Mouse (Mus musculus): ENCODE measurements around the gene Cela2a. TPM values are rescaled to one million over a fixed set of nuclear protein-coding genes. Genes with fewer than 3 reads are reported as not detected.
A peak's percentile ranks its signal among the peaks of the same experiment; 100 is the strongest.

Cela2a gene
- polyA plus RNA-seq, 1 experiment from 2014 or later: not detected

DNA sequence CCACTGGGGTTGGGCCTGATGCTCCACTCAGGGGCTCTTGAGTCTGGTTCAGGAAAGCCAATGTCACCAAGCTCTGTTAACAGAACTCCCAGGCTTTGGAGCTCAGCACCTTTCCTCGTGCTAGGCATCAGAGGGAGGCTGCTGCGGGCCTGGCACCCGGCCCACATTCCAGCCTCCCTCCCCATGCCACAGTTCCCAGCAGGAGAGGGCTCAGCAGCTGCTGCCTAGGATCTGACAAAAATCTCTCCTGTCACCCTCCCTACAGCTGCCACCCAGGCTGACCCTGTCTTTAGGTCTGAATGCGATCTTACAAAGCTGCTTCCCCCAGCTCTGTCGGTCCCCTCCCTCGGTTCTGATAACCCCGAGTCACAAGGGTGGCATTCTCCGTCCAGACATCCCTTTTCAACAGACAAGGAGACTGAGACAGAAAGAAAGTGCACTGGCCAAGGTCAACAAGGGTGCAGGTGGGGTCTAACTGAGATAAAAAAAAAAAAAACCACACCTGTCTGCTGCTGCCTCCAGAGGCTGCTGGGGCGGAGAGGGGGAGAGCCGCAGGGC, 41.1 kb upstream of the Cela2a start:
- Histone ChIP-seq H3K27ac (peak overlapping the region; percentile 48; the same call in 1 of the 2 replicates), H3K9me3 (no peaks in the 10 kb centered on the region), H3K4me1 (peaks cover 22% of the 10 kb centered on the region), H3K27me3 (ENCODE audit: poor library complexity, severe bottlenecking) (peaks cover 4% of the 10 kb centered on the region; the same call in 1 of the 2 replicates), H3K4me3 (no peak overlapping the region), H3K36me3 (replicated peaks) (peaks cover 8% of the 10 kb centered on the region; the same call in 1 of the 2 replicates)
- DNase-seq (ENCODE audit: extremely low spot score, low spot score): no peak
- WGBS: 37% methylated on average over 10 of the region's 10 CpGs

DNA sequence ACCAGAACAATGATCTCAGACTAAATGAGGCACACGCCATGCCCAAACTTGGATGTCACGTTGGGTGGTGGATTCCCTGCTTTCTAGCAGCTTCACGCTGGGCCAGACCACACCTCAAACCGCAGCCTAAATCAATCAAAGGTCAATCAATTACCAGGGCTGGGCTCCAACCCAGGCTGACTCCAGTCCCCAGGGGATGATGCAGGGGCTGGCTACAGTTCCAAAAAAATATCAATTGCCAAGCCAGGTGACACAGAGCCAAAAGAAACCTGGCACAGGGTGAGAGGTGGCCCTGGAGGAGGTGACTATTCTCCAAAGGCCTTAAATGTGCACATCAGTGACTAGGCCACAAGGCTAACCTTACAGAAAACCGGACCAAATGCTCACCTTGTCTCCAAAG, 39.6 kb upstream of the Cela2a start:
- H3K9me3 ChIP-seq: no peaks in the 10 kb centered on the region
- no peak overlapping the region for H3K27ac ChIP-seq
- H3K4me3 ChIP-seq: no peak overlapping the region
- DNase-seq (ENCODE audit: extremely low spot score, low spot score): no peak
- 91% methylated on average over 5 of the region's 5 CpGs for WGBS
- peaks cover 17% of the 10 kb centered on the region for H3K4me1 ChIP-seq
- H3K27me3 ChIP-seq (ENCODE audit: poor library complexity, severe bottlenecking): no peaks in the 10 kb centered on the region
- H3K36me3 ChIP-seq (replicated peaks): peaks cover 18% of the 10 kb centered on the region

DNA sequence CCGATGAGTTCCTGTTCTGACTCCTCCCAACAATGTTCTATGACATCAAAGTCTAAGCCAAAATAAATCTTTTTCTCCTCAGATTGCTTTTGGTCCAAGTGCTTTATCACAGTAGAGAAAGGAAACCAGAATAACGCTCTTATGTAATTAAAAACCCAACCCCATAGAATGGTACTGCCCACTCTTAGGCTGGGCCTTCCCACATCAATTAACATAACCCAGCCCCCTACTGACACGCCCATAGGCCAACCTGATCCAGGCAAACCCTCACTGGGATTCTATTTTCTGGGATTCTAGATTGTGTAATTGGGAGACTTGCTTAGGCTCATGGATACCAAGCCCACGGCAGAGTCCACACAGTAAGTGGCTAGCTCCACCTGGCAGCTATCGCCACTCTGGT, 39.0 kb upstream of the Cela2a start:
- DNase-seq (ENCODE audit: extremely low spot score, low spot score): no peak
- Histone ChIP-seq H3K36me3 (replicated peaks) (peaks cover 23% of the 10 kb centered on the region), H3K4me3 (no peak overlapping the region), H3K4me1 (peaks cover 16% of the 10 kb centered on the region), H3K27ac (no peak overlapping the region), H3K27me3 (ENCODE audit: poor library complexity, severe bottlenecking) (no peaks in the 10 kb centered on the region), H3K9me3 (no peaks in the 10 kb centered on the region)
- 92% methylated on average over 5 of the region's 5 CpGs for WGBS

DNA sequence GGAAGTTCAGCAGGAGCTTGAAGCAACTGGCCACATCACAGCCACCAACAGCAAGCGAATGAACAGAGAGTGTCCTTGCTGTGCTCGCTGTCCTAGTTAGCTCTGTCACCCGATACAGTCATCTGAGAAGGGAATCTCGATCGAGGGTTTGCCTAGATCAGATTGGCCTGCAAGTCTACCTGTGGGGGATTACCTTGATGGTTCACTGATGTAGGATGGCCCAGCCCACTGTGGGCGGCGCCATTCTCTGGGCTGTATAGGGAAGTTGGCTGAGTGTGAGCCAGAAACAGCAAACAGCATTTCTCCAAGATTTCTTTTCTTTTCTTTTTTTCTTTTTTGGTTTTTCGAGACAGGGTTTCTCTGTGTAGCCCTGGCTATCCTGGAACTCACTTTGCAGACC, 38.5 kb upstream of the Cela2a start:
- WGBS: 95% methylated on average over 8 of the region's 8 CpGs
- Histone ChIP-seq H3K9me3 (no peaks in the 10 kb centered on the region), H3K4me1 (peaks cover 16% of the 10 kb centered on the region), H3K4me3 (no peak overlapping the region), H3K36me3 (replicated peaks) (peaks cover 28% of the 10 kb centered on the region), H3K27me3 (ENCODE audit: poor library complexity, severe bottlenecking) (no peaks in the 10 kb centered on the region), H3K27ac (no peak overlapping the region)
- no peak for DNase-seq (ENCODE audit: extremely low spot score, low spot score)

DNA sequence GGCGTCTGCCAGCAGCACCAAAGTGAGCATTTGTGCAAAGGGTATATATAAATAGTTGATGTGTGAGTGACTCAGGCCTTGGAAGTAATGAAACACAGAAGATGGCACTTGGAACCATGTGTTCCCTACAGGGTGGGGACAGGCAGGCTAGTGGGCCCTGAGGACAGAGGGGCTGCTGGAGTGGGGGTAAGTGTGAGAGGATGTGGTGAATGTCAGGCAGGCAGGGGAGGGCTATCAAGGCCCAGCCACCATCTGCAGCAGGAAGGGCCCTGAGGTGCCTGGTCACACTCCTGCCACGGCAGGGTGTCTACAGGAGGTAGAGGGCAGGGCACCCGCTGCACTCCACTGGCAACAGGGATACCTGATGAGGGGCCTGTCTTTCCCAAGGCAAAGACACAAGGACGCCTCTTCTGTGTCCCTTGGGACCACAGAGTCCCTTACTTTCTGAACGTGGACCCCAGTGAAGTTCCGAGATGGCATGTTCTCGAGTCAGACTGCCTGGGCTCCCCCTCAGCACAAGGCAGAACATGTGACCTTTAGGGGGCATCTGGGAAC, 37.8 kb upstream of the Cela2a start:
- H3K4me3 ChIP-seq: no peak overlapping the region
- H3K36me3 ChIP-seq (replicated peaks): peaks cover 35% of the 10 kb centered on the region
- no peak overlapping the region for H3K27ac ChIP-seq
- 89% methylated on average over 7 of the region's 7 CpGs for WGBS
- DNase-seq (ENCODE audit: extremely low spot score, low spot score): no peak
- peaks cover 16% of the 10 kb centered on the region for H3K4me1 ChIP-seq
- no peaks in the 10 kb centered on the region for H3K9me3 ChIP-seq
- H3K27me3 ChIP-seq (ENCODE audit: poor library complexity, severe bottlenecking): no peaks in the 10 kb centered on the region

DNA sequence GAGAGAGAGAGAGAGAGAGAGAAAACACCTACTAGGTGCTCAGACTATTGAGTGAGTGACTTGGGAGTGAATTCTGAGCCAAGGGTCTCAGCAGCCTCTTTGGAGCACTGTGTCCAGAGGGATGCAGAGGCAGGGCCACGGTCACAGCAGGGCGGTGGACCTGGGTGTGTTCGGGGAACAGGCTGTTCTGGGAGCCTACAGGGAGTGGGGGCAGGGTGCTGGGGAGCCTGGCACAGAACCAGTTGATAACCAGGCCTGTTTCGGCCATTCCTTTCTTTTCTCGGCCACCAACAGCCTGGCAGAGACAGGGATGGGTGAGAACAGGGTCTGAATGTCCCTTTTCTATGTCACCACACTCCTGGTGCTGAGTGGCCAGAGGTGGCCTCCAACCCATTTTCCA, 36.9 kb upstream of the Cela2a start:
- Histone ChIP-seq H3K9me3 (no peaks in the 10 kb centered on the region), H3K4me1 (peaks cover 13% of the 10 kb centered on the region), H3K27ac (no peak overlapping the region), H3K4me3 (no peak overlapping the region), H3K36me3 (replicated peaks) (peaks cover 37% of the 10 kb centered on the region), H3K27me3 (ENCODE audit: poor library complexity, severe bottlenecking) (no peaks in the 10 kb centered on the region)
- DNase-seq (ENCODE audit: extremely low spot score, low spot score): no peak
- WGBS: 81% methylated on average over 5 of the region's 5 CpGs

DNA sequence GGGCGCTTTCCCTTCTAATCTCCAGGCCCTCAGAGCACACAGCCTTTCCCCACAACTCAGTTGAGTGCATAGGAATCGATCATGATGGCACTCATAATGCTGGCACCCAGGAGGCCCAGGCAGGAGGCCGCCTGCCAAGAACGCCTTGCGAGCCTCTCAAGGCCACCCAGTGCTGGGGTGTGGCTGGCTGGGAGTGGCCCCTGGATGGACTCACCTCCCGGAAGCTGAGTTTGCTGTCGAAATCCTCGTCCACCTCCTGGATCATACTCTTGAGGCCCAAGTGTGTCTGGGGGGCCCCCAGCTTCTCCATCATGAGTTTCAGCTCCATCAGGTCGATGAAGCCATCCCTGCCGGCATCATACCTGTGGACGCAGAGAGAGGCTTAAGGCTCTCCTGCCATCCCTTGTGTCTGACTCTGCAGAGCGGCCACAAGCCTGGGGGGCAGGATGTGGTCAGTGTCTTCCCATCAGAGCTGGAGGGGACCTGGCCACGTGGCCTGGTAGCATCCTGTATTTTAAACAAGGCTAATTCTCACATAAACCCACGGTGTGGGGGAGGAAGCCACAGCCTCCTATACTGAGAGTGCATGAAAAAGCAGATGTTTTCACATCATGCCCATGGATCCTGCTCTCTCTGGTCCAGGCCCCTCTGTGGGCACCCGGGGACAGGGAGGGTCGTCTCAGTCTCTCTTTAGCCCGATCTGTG, 35.8 kb upstream of the Cela2a start:
- no peak for DNase-seq (ENCODE audit: extremely low spot score, low spot score)
- peaks cover 6% of the 10 kb centered on the region for H3K4me1 ChIP-seq
- H3K27ac ChIP-seq: peak overlapping the region; percentile 25; the same call in 1 of the 2 replicates
- no peak overlapping the region for H3K4me3 ChIP-seq
- no peaks in the 10 kb centered on the region for H3K9me3 ChIP-seq
- no peaks in the 10 kb centered on the region for H3K27me3 ChIP-seq (ENCODE audit: poor library complexity, severe bottlenecking)
- WGBS: 94% methylated on average over 17 of the region's 17 CpGs
- H3K36me3 ChIP-seq (replicated peaks): peaks cover 37% of the 10 kb centered on the region

DNA sequence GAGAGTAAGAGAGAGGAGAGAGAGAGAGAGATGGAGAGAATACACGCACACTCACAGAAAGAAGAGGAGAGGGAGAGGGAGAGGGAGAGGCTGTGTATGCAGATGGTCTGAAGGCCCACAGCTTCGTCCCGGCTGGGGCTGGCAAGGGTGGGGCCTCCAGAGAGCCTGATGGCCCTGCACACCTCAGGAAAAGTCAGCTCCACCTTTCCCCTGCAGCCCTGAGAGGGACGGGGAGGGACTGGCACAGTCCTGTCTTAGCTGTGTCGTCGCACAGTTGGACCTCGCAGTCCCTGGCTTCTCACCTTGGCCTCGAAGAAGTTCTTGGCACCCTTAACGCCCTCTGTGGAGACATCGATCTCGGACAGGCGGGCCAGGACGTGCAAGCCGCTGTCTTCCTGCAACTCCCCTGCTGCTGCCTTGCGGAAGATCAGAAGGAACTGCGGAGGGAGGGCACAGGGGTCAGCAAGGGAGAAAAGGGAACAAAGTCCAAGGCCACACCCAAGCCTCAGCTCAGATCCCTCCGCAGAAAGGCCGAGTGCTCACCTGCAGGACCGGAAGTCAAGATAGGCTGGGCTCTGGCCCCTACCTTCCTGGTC, 34.4 kb upstream of the Cela2a start:
- H3K27ac ChIP-seq: no peak overlapping the region
- H3K9me3 ChIP-seq: no peaks in the 10 kb centered on the region
- WGBS: 77% methylated on average over 19 of the region's 19 CpGs
- peaks cover 35% of the 10 kb centered on the region for H3K36me3 ChIP-seq (replicated peaks)
- no peak for DNase-seq (ENCODE audit: extremely low spot score, low spot score)
- H3K4me3 ChIP-seq: no peak overlapping the region
- H3K27me3 ChIP-seq (ENCODE audit: poor library complexity, severe bottlenecking): no peaks in the 10 kb centered on the region
- 0 out of 2 replicates have a peak, but pooled peaks cover 5% of the 10 kb centered on the region for H3K4me1 ChIP-seq

DNA sequence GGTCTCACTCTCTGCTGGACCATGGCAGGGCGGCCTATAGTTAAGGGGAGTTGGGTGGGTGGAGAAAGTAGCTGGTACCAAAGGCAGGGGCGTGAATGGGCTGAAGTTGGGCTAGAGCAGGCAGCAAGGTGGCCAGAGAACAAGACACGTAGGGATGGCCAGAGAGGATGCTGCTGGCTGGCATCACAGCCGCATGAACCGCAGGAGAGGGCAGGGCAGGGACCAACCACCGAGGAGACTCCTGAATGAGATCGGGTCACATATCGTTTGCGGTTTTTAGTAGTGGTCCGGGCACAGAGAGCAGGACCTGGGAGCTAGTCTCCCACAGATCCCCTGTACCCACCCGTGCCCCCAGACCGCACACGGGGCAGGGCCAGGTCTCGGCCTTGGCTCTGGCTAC, 33.4 kb upstream of the Cela2a start:
- Histone ChIP-seq H3K36me3 (replicated peaks) (peaks cover 30% of the 10 kb centered on the region), H3K4me1 (0 out of 2 replicates have a peak, but pooled peaks cover 5% of the 10 kb centered on the region), H3K4me3 (no peak overlapping the region), H3K27me3 (ENCODE audit: poor library complexity, severe bottlenecking) (no peaks in the 10 kb centered on the region), H3K27ac (no peak overlapping the region), H3K9me3 (no peaks in the 10 kb centered on the region)
- DNase-seq (ENCODE audit: extremely low spot score, low spot score): no peak
- 93% methylated on average over 14 of the region's 14 CpGs for WGBS

DNA sequence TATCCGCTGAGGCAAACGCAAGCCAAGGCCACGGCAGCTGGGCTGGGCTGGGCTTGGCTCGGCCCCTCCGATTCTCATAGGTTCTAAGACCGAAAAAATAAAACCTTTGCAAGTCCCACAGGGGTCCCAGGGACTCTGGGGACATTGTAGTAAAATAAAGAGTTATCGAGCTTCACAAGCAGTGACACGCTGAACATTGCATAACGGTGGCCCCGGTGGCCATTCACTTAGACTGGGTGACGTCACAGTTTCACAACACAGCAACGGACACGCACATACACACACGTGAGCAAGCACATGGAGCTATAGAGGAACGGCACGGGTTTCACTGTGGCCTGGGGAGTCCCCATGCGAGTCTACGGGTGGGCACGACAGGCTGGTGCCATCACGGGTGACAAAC, 32.5 kb upstream of the Cela2a start:
- H3K4me3 ChIP-seq: no peak overlapping the region
- no peak overlapping the region for H3K27ac ChIP-seq
- H3K9me3 ChIP-seq: peaks cover under 1% of the 10 kb centered on the region; the same call in 1 of the 2 replicates
- H3K4me1 ChIP-seq: 0 out of 2 replicates have a peak, but pooled peaks cover 5% of the 10 kb centered on the region
- no peak for DNase-seq (ENCODE audit: extremely low spot score, low spot score)
- H3K36me3 ChIP-seq (replicated peaks): peaks cover 30% of the 10 kb centered on the region
- WGBS: 94% methylated on average over 20 of the region's 20 CpGs
- H3K27me3 ChIP-seq (ENCODE audit: poor library complexity, severe bottlenecking): no peaks in the 10 kb centered on the region

DNA sequence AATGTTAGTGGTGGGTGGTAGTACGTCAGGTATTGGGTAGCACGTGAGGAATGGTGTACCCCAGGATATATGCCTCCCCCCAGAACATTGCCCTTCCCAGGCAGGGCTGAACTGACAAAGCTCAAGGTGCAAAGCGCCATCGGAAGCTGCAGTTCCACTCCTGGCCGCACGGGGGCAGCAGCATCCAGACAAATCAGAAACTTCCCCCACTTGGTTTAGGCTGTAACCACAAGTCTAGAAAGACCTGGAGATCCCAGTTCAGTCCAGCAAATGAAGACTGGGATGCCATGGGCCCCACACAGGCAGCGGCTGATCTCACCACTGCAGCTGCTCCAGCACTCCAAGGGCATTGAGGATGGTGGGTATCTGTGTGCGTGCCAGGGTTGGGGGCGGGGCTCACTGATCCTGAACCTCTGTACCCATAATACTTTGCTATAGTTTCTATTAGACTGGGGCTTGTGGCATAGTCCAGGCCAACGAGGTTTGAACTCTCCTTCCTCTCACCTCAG, 31.5 kb upstream of the Cela2a start:
- no peak overlapping the region for H3K4me3 ChIP-seq
- peak; percentile 78 for DNase-seq (ENCODE audit: extremely low spot score, low spot score)
- H3K4me1 ChIP-seq: 0 out of 2 replicates have a peak, but pooled peaks cover 5% of the 10 kb centered on the region
- no peaks in the 10 kb centered on the region for H3K27me3 ChIP-seq (ENCODE audit: poor library complexity, severe bottlenecking)
- peak overlapping the region; percentile 8; the same call in 1 of the 2 replicates for H3K27ac ChIP-seq
- H3K9me3 ChIP-seq: peaks cover 6% of the 10 kb centered on the region; the same call in 1 of the 2 replicates
- WGBS: 22% methylated on average over 10 of the region's 10 CpGs
- peaks cover 30% of the 10 kb centered on the region for H3K36me3 ChIP-seq (replicated peaks)

DNA sequence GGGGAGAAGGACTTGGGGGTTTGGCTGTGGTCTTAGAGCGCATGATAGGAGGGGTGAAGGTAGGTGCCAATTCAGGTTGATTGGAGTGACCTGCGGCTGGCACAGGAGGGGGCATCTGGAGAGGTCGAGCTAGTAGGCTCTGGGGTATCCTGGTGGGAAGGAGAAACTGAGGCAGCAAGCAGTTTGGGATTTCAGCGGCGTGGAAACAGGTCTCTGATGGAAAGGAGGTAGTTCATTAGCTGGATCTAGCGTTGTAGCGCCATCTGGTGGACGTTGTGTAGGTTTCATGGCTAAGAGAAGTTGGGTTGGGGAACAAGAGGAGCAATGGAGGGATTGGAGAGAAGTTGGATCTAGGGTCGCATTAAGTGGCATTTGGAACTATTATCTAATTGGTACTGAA, 27.5 kb upstream of the Cela2a start:
- H3K27me3 ChIP-seq (ENCODE audit: poor library complexity, severe bottlenecking): no peaks in the 10 kb centered on the region
- WGBS: 81% methylated on average over 9 of the region's 9 CpGs
- H3K36me3 ChIP-seq (replicated peaks): no peaks in the 10 kb centered on the region
- no peak overlapping the region for H3K4me3 ChIP-seq
- DNase-seq (ENCODE audit: extremely low spot score, low spot score): peak; percentile 56
- peaks cover 6% of the 10 kb centered on the region; the same call in 1 of the 2 replicates for H3K9me3 ChIP-seq
- 0 out of 2 replicates have a peak, but pooled peaks cover 3% of the 10 kb centered on the region for H3K4me1 ChIP-seq
- no peak overlapping the region for H3K27ac ChIP-seq

All from forebrain, embryonic 10.5 days (tissue).